Mouse (Mus musculus) thymus, adult 2 months (tissue): ENCODE results near the gene Olfr618.

ENCODE experiments used
- CTCF ChIP-seq: fragments of 200-500 bp; IDR thresholded peaks from 2 replicates; pipeline ENCODE4 v1.5.1; 2012; ENCODE audit warnings: mild to moderate bottlenecking, control low read depth, low read length, moderate library complexity, borderline replicate concordance; ENCODE audit not compliant: control insufficient read depth, poor library complexity, insufficient read depth; ENCODE audit errors: extremely low read depth
- POLR2A ChIP-seq: fragments of 200-500 bp; IDR thresholded peaks from 2 replicates; pipeline ENCODE4 v1.6.1; 2012; ENCODE audit warnings: mild to moderate bottlenecking, low read length, control low read depth, moderate library complexity; ENCODE audit not compliant: control insufficient read depth, poor library complexity, insufficient read depth; ENCODE audit errors: extremely low read depth

- no peak for TF ChIP-seq POLR2A
- no peak for TF ChIP-seq CTCF
These were observed 52.7 kb downstream of the Olfr618 start, which contains the start of gene Olfr622 for GRCm38 (mm10) chr7:103642602-103643001.
